Mouse (Mus musculus): ENCODE data around the gene Cit. TPM values are rescaled to one million over a fixed set of nuclear protein-coding genes. Genes with fewer than 3 reads are reported as not detected.

Cit gene
- polyA plus RNA-seq, 1 experiment from 2014 or later, result 19.9 TPM

DNA sequence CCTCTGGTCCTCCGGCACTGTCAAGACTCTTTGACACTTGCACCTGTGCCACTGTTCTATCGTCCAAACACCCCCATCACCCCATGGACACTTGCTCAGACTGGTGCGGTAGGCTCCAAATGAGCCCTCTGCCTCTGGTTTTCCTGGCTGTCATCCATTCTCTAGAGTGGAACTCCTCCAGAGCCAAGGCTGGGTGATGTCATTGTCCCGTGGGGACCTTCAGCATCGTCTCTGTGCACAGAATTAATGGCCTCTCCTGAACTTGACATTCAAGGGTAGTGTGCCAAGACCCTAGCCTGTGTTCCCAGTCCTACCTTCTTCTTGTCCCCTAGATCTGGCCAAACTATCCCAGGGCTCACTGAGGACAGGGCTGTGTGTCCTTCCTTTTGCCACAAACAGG, 70.4 kb downstream of the Cit start:
- H3K4me3 ChIP-seq, result no peak overlapping the region
- 73% methylated on average over 5 of the region's 5 CpGs for WGBS
- H3K36me3 ChIP-seq, result no peaks in the 10 kb centered on the region
- H3K27ac ChIP-seq, result no peak overlapping the region
- no peak overlapping the region for H3K4me2 ChIP-seq
- no peak overlapping the region for H3K9ac ChIP-seq
- no peak for ATAC-seq (replicated peaks; ENCODE audit: insufficient number of reproducible peaks, insufficient read depth, low FRiP score, low read depth)
- no peaks in the 10 kb centered on the region for H3K4me1 ChIP-seq (replicated peaks)
- no peaks in the 10 kb centered on the region for H3K27me3 ChIP-seq
- H3K9me3 ChIP-seq (replicated peaks), result no peaks in the 10 kb centered on the region

DNA sequence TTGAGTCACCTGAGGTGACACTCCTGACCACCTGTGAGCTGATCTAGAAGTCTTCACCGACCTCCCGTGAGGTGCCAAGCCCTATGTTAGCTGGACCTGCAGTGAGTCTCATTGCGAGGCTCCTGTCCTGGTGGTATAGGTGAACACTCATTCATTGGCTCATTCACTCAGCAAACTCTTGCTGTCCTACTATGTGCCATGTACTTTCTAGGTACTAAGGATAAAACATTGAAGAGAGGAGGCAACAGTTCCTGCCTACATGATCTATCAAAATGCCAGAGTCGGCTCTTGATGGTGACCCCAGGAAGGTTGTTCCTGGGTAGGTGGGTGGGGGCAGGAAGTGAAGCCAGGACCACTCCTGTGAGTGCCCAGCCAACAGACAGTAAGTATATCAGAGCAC, 72.9 kb downstream of the Cit start:
- Histone ChIP-seq H3K4me1 (replicated peaks) (no peaks in the 10 kb centered on the region), H3K4me2 (no peak overlapping the region)
- 90% methylated on average over 4 of the region's 4 CpGs for WGBS

DNA sequence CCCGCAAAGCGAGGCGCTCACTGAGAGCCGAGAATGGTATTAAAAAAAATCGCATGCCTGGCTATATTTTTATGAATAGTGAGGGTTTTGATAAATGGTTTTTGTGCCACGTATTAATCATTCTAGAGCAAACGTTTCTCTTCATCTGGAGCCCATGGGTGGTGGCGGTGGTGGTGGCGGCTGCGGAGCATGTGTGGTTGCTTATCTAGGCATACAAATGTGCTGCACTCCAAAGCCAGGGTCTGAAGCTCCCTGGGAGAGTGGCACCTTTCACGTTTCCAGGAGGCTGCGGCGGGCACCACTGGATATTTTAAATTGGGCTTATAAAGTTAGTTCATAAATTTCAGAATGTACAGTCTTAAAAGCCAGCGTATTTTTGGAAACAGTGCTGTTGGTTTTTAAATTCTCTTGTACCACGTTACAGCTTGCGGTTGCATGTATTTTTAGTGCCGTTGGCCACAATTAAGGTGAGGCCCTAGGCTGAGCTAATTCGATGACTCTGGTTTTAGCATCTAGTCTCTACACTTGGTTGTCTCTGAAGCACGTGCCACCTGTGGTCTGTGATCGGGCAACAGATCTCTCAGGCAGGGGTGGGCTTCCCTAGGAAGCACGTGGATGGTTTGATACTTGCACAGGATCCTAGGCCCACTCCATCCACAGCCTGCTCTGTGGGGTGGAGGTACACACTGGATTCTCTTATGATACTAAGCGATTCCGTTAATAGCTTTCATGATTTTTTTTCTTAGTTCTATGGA, 73.7 kb downstream of the Cit start:
- no peak for ATAC-seq (replicated peaks; ENCODE audit: insufficient number of reproducible peaks, insufficient read depth, low FRiP score, low read depth)
- no peaks in the 10 kb centered on the region for H3K4me1 ChIP-seq (replicated peaks)
- 86% methylated on average over 23 of the region's 23 CpGs for WGBS

More for the DNA sequence above, 72.9 kb downstream of the Cit start:
- no peaks in the 10 kb centered on the region for H3K9me3 ChIP-seq (replicated peaks)
- no peak overlapping the region for H3K27ac ChIP-seq
- H3K27me3 ChIP-seq, result no peaks in the 10 kb centered on the region
- H3K9ac ChIP-seq, result no peak overlapping the region
- ATAC-seq (replicated peaks; ENCODE audit: insufficient number of reproducible peaks, insufficient read depth, low FRiP score, low read depth), result no peak
- no peaks in the 10 kb centered on the region for H3K36me3 ChIP-seq
- H3K4me3 ChIP-seq, result no peak overlapping the region

DNA sequence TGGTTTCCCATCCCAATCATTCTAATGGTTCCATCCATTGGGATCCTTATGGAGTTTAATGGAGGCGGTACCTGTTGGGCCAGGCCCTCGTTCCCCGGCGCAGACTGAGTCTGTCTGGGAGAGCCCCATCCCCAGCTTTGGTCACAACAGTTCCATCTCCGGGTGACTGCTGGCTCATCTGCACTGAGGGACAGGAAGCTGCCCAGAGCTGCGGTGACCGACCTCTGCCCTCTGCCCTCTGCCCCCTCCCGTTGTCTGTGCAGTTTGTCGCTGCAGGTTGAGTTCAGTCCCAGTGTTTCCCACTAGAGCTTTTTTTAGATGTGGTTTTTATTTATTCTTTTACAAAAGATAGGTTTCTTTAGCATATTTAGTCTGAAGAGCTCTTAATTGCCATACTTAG, 76.9 kb downstream of the Cit start:
- Histone ChIP-seq H3K36me3 (no peaks in the 10 kb centered on the region), H3K27me3 (no peaks in the 10 kb centered on the region), H3K4me1 (replicated peaks) (no peaks in the 10 kb centered on the region), H3K4me3 (no peak overlapping the region), H3K27ac (no peak overlapping the region), H3K4me2 (no peak overlapping the region), H3K9ac (no peak overlapping the region), H3K9me3 (replicated peaks) (no peaks in the 10 kb centered on the region)
- 75% methylated on average over 9 of the region's 9 CpGs for WGBS
- no peak for ATAC-seq (replicated peaks; ENCODE audit: insufficient number of reproducible peaks, insufficient read depth, low FRiP score, low read depth)

More for the DNA sequence above, 73.7 kb downstream of the Cit start:
- Histone ChIP-seq H3K4me2 (no peak overlapping the region), H3K9me3 (replicated peaks) (no peaks in the 10 kb centered on the region), H3K36me3 (no peaks in the 10 kb centered on the region), H3K27me3 (no peaks in the 10 kb centered on the region), H3K9ac (no peak overlapping the region), H3K4me3 (no peak overlapping the region), H3K27ac (no peak overlapping the region)

DNA sequence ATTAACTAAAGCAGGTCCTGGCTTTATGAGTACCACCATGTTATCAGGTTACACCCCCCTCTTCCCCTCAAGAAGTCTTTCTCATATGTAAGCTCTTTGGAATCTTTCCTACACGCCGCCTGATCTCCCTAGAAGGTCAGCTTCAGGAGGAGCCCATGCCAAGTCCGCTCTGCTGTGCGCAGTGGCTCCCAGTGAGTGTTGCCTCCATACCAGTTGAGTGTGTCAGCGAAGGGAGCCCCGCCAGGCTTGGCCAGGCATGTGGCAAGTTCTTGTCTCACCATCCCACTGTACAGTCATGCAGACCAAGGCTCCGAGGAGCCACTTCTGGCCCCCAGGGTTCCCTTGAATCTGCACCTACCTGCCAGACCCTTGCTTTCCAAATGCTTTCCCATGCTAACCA, 79.9 kb downstream of the Cit start:
- no peaks in the 10 kb centered on the region for H3K27me3 ChIP-seq
- 79% methylated on average over 7 of the region's 7 CpGs for WGBS

DNA sequence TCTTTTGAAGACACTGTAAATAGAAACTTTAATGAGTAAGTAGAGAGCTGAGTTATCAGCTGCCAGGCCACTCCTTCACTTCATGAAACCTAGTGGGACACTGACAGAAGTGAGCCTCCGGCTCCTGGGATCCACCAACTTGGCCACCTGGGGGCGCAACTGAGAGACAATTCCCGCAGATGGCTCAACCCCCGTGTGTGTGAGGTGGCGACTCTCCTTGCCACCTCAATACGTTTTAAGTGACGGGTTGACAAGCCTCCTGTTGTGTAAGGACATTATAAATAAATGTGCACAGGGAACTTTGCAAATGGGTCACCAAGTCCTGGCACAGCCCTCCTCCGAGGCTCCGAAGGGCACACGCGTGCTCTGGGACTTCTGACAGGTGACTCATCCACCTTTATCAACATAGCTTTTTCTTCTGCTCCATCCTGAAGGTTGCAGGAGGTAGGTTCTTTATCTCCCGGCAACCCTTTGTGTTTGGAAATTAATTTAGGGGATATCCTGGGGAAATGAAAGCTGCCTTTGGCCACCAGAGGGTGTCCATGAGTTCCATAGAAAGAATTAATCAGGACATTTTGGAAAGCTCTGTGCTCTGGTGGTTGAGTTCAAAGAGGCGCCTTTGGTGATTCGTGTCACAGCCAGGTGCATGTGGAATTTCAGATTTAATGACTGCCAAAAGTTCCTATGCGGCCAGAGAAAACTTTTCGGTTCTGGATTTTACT, 83.9 kb downstream of the Cit start:
- no peak overlapping the region for H3K4me2 ChIP-seq
- H3K4me3 ChIP-seq, result no peak overlapping the region
- 84% methylated on average over 16 of the region's 16 CpGs for WGBS
- no peaks in the 10 kb centered on the region for H3K4me1 ChIP-seq (replicated peaks)
- ATAC-seq (replicated peaks; ENCODE audit: insufficient number of reproducible peaks, insufficient read depth, low FRiP score, low read depth), result no peak
- no peak overlapping the region for H3K27ac ChIP-seq
- H3K36me3 ChIP-seq, result peaks cover 29% of the 10 kb centered on the region
- no peaks in the 10 kb centered on the region for H3K27me3 ChIP-seq
- H3K9me3 ChIP-seq (replicated peaks), result no peaks in the 10 kb centered on the region
- no peak overlapping the region for H3K9ac ChIP-seq

More for the DNA sequence above, 79.9 kb downstream of the Cit start:
- Histone ChIP-seq H3K4me3 (no peak overlapping the region), H3K4me1 (replicated peaks) (no peaks in the 10 kb centered on the region), H3K27ac (no peak overlapping the region), H3K4me2 (no peak overlapping the region), H3K36me3 (peaks cover 6% of the 10 kb centered on the region), H3K9ac (no peak overlapping the region), H3K9me3 (replicated peaks) (no peaks in the 10 kb centered on the region)
- ATAC-seq (replicated peaks; ENCODE audit: insufficient number of reproducible peaks, insufficient read depth, low FRiP score, low read depth), result no peak

DNA sequence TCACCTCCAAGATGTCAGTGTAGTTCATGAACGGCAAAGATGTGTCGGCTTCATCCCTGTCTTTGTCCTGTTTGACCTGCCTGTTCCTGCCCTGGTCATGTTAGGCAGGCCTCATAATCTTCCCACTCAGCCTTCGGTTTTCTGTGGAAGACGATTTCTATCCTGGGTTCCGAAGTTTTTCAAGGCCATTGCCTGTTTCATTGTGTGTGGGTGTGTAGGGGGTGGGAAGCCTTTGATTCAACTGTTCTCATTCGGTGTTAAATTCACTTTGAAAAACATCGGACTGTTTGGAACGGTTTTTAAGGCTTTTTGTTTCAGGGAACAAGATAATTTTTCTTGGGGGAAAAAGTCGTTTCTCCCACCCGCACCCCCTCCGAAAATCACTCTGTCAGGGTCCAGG, 87.2 kb downstream of the Cit start:
- Histone ChIP-seq H3K9me3 (replicated peaks) (no peaks in the 10 kb centered on the region), H3K9ac (no peak overlapping the region), H3K36me3 (peaks cover 29% of the 10 kb centered on the region), H3K27me3 (no peaks in the 10 kb centered on the region), H3K4me3 (no peak overlapping the region), H3K27ac (no peak overlapping the region), H3K4me2 (no peak overlapping the region), H3K4me1 (replicated peaks) (no peaks in the 10 kb centered on the region)
- 96% methylated on average over 11 of the region's 11 CpGs for WGBS
- ATAC-seq (replicated peaks; ENCODE audit: insufficient number of reproducible peaks, insufficient read depth, low FRiP score, low read depth), result no peak

DNA sequence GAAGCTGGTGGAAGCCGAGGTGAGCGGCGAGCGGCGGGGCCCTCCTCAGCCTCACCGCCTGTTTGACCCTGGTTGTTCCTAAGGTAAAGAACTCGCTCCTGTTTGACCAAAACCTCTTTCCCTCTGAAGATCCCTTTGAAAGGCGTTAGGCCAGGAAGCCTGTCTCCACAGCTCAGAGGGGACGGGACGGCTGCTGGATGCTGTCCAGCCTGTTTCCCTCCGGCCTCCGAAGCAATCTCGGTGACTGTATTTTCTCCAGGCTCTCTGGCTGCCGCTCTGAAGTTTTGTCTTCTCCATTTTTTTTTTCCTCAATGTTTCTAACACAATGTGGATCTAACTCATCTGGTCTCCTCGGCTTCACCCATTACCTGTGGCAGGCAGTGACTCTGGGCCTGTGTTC, 91.8 kb downstream of the Cit start:
- Histone ChIP-seq H3K27ac (no peak overlapping the region), H3K4me2 (no peak overlapping the region), H3K9me3 (replicated peaks) (no peaks in the 10 kb centered on the region), H3K27me3 (no peaks in the 10 kb centered on the region), H3K36me3 (peaks cover 33% of the 10 kb centered on the region), H3K4me1 (replicated peaks) (no peaks in the 10 kb centered on the region), H3K9ac (no peak overlapping the region), H3K4me3 (no peak overlapping the region)
- ATAC-seq (replicated peaks; ENCODE audit: insufficient number of reproducible peaks, insufficient read depth, low FRiP score, low read depth), result no peak
- WGBS, result 81% methylated on average over 15 of the region's 15 CpGs

DNA sequence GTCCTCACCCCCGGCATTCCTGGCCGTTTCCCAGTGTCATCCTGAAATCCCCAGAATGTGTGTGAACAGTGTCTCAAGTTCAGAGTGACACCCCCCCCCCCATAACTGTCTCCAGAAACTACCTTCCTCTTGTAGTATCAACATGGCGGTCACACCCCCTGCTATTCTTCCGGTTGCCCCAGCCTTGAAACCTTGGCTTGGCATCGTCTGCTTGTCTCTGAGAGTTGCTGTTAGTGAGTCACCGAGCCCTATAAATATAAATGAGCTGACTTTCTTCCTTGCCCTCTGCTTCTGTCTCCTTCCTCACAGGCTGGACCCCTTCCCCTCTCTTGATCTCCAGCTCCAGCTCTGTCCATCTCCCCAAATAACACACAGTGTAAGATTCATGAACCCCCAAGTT, 92.5 kb downstream of the Cit start:
- no peaks in the 10 kb centered on the region for H3K27me3 ChIP-seq
- no peak for ATAC-seq (replicated peaks; ENCODE audit: insufficient number of reproducible peaks, insufficient read depth, low FRiP score, low read depth)
- no peak overlapping the region for H3K4me3 ChIP-seq
- H3K4me1 ChIP-seq (replicated peaks), result no peaks in the 10 kb centered on the region
- H3K4me2 ChIP-seq, result no peak overlapping the region
- no peak overlapping the region for H3K9ac ChIP-seq
- H3K27ac ChIP-seq, result no peak overlapping the region
- H3K36me3 ChIP-seq, result peaks cover 34% of the 10 kb centered on the region
- H3K9me3 ChIP-seq (replicated peaks), result no peaks in the 10 kb centered on the region
- 88% methylated on average over 6 of the region's 6 CpGs for WGBS

DNA sequence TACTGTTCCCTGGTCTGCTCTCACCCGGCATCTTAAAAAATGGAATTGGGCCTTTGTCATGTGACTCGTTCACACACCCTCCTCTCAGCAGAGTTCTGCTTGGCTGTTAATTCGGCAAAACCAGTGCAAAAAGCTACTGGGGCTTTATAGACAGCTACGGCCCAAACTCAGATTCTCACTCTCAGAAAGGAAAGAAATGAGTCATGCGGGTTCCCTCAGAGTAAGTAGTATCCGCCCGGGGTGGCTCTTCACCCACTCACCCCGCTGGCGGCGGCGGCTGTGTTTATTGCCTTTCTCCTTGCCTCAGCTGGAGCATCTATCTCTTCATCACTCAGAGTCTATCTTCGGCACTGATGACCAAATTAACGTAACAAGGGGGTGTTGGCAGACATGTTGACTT, 93.9 kb downstream of the Cit start:
- H3K36me3 ChIP-seq, result peaks cover 43% of the 10 kb centered on the region
- no peak overlapping the region for H3K27ac ChIP-seq
- no peak overlapping the region for H3K4me3 ChIP-seq
- WGBS, result 90% methylated on average over 13 of the region's 13 CpGs
- no peak overlapping the region for H3K4me2 ChIP-seq
- no peaks in the 10 kb centered on the region for H3K4me1 ChIP-seq (replicated peaks)
- ATAC-seq (replicated peaks; ENCODE audit: insufficient number of reproducible peaks, insufficient read depth, low FRiP score, low read depth), result no peak
- no peaks in the 10 kb centered on the region for H3K27me3 ChIP-seq
- H3K9me3 ChIP-seq (replicated peaks), result no peaks in the 10 kb centered on the region
- no peak overlapping the region for H3K9ac ChIP-seq

DNA sequence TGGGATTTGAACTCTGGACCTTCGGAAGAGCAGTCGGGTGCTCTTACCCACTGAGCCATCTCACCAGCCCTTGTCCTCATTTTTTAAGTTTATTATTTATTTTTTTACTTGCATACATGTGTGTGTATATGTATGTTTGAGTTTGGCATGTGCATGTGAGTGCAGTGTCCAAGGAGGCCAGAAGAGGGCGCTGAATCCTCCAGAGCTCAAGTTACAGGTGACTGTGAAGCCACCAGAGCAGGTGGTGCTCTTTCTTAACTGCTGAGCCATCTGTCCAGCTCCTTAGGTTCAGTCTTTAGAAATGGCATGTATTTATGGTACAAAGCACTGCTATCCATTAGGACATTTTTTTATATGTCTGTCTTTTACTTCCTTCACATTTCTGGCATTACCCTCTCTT, 97.3 kb downstream of the Cit start:
- no peak for ATAC-seq (replicated peaks; ENCODE audit: insufficient number of reproducible peaks, insufficient read depth, low FRiP score, low read depth)
- H3K4me2 ChIP-seq, result no peak overlapping the region
- H3K9ac ChIP-seq, result no peak overlapping the region
- no peaks in the 10 kb centered on the region for H3K9me3 ChIP-seq (replicated peaks)
- no peak overlapping the region for H3K27ac ChIP-seq
- H3K36me3 ChIP-seq, result peaks cover 57% of the 10 kb centered on the region
- no peaks in the 10 kb centered on the region for H3K4me1 ChIP-seq (replicated peaks)
- H3K27me3 ChIP-seq, result no peaks in the 10 kb centered on the region
- WGBS, result 87% methylated on average over 3 of the region's 3 CpGs
- no peak overlapping the region for H3K4me3 ChIP-seq

Data from heart, embryonic 15.5 days (tissue).